Mouse (Mus musculus) left cerebral cortex, adult 8-10 months (tissue): ENCODE results near the gene Kif1c. TPM values are rescaled to one million over a fixed set of nuclear protein-coding genes. Genes with fewer than 3 reads are reported as not detected.
A peak's percentile ranks its signal among the peaks of the same experiment; 100 is the strongest.

Experiments used
- DNase-seq, 2 experiments: peaks; one replicate each; pipeline ENCODE4 v3.0.0; 2022; ENCODE audit warnings: low spot score in 2 of 2
- total RNA-seq, 4 experiments: library from RNA; stranded (reverse); gene quantifications; 2 replicates each; pipeline ENCODE4 v1.2.4; 2022

Kif1c gene
- total RNA-seq, 4 experiments from 2014 or later: 59.3 to 70.2 (median 65.8) TPM

DNA sequence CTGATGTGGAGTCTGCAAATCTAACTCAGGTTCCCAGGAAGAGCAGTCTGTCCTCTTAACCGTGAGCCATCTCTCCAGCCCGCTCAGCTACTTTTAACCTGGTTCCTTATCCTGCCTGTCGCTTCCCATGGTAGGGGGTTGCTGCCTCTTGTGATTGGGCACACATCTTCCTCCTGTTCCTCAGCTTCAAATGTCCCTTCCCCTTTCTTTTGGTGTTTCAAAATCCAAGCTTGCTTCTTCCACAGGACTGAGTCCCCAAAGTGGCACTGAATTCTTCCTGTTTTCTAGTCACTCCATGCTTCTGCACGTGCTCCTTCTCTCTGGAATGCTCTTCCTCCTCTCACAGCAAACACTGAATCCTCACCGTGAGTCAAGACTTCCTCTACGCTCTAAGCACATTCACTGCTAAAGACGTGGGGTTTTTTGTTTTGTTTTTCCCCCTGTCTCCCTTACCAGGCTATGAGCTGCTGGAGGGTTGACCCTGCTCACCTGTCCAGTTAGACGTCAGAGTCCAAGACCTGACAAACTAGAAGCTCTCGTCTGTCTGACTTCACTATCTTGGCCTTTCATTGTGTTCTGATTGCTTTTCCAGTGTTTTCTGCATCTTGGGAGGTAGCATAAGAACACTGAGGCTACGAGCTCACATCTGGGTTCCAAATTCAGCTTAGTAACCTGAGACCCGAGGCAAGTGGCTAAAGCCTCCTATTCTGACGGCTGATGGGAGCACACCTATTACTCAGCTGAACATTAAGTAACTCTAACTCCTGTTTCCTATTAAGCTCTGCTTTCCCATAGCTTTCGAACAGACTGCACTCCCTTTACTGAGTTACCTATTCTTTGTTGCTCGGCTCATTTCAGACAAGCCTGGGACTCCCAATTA is 32.8 kb upstream of the Kif1c start:
- DNase-seq: no peak

DNA sequence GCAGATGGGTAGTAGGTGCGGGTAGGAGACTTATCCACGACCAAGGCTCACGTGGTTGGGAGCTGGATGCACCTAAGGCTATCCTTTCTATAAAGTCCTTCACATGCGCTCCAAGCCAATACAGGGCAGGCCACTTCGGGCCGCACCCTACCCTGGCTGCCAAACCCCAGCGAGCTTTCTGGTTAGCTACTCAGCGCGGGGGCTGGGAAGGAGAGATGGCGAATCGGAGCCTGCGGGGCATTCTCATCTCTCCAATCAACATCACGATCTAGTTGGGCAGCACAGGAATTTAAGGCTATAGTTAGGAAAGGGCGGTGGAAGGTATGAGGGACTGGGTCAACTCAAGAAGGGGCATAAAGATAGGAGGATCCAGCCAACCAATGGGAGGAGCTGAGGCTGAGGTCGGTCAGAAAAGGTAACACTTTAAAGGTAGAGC is 32.0 kb upstream of the Kif1c start:
- DNase-seq: peak in 1 of 2 experiments; percentile 57

DNA sequence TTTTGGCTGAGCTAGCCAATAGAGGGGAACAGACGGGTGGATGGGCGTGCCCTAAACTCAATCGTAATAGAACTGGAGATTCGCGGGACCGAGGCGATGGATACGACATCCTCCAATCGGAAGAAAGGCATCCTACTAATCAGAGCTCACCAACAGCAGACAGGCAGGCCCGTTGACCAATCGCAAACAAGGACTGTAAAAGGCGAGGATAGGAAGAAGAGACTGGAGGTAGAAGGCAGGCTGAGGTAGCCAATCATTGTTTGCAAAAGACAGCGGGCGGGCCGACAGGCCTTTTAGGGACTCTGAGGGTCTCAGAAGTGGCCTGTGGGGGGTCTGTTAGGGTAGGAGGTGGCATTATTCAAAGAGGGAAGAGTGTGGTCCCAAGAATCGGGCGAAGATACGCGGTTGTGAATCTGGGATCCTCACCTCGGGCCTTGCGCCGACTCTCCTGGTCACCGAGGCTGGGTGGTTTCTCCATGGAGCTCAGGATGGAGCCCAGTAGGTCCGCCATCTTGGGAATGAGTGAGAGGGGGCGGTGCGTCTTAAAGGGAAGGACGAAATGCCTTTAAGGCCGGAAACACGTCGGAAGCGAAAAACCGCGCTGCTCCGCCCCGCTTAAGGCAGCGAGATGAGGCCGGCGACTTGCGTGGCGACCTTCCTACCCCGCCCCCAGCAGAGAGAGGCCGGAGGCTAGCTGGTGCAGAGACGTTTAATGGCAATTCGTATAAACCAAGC is 31.4 kb upstream of the Kif1c start, which contains the start of gene Spag7:
TSS of gene Spag7 (minus strand) at position 646 of the 735 bp plus-strand sequence.
- peak; percentile 97 to 100 for DNase-seq

DNA sequence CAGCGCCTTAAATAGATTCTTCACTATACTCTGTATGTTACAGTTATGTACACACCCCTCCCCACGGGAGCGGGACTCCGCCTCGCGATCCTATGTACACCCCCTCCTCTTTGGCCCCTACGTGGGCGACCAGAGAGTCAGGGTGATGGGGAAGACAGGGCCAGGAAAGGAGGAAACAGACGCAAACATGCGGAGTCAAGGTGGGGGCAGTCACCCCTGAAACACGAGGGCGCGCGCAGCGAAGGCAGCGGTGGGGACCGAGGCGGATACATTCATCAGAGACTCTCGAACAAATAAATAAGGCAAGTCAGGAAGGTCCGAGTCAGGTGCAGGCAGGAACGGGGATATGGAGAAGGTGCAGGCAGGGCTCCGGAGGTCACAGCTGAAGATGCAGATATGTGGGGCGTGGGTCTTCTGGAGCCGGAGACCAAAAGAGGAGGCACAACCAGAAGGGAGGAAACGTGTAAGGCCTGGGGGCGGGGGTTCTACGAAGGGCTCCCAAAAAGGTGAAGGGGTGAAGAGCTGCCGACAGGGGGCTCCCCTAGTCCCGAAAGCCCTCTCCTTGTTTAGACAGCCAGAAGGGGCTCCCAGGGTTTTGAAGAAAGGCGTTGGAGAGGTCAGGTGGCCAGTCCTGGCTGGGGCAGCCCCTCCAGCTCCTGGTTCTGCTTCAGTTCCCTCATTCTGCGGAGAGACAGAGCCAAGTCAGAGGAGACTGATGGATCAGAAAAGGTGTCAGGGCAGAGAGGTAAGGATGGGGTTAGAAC is 30.6 kb upstream of the Kif1c start:
- peak; percentile 55 to 70 for DNase-seq

DNA sequence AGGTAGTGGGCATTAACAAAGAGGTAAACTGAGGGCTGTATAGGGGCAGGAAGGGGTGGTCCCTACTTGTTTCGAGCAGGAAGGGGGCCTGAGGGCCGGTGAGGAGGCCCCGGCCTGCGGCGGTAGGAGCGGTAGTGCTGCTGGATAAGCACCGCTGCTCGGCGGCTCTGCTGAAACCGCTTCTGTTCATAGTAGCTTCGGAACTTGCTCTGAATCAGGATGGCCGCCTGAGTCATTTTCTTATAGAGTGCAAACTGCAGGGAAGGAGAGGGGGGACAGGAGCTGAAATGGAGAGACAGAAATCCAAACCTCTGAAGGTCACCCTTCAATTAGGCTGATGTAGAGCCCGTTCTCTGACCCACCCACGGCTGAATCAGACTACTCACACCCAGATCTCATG is 29.9 kb upstream of the Kif1c start:
- DNase-seq: peak in 1 of 2 experiments; percentile 28

DNA sequence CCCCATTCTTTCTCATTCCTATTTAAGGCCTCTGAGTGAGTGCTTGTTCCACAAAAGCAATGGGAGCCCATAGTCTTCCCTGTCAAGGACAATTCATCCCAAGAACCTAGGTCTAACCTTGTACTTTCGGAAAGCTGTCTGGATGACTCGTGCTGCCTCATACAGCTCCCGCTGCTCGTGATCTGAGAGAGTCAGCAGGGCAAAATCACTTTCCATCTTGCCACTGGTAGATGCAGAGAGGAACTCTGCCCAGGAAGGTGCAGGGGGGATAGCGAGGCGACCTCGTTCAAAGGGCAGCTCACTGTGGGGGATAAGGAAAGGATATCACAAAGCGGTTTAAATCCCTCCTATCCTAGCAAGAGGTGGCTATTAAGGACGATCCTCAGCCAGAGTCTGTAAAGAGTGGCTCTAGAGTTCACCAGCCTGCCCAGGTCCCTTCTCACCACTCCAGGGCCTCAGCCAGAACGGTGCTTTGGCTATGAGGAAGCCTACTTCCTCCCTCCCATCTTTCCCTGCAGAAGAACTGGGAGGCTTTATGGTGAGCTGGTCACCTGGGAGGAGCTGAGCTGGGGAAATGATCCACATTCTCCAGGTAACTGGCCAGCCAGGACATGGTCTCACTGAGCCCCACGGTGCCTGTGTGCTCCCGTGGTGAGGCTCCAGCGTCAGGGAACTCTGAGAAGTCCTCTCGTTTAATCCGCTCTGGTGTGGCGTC is 28.9 kb upstream of the Kif1c start:
- no peak for DNase-seq

DNA sequence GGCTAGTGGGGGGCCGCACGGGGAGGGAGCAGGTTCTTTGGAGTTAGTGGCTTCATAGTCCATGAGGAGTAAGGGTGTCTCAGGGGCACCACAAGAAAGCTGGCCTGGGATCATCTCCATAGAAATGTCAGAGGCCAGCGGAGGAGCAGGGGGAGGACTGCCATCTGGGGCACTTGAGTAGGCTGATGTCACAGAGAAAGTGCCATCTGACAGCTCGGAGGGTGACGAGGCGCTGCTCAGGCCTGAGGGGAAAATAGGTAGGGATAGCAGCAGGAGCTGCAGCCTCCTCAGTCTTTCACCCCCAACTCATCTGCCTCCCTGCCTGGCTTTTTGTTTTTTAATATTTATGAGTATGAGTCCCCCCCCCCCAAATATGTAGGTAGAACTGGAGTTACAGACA is 26.3 kb upstream of the Kif1c start:
- DNase-seq: no peak

DNA sequence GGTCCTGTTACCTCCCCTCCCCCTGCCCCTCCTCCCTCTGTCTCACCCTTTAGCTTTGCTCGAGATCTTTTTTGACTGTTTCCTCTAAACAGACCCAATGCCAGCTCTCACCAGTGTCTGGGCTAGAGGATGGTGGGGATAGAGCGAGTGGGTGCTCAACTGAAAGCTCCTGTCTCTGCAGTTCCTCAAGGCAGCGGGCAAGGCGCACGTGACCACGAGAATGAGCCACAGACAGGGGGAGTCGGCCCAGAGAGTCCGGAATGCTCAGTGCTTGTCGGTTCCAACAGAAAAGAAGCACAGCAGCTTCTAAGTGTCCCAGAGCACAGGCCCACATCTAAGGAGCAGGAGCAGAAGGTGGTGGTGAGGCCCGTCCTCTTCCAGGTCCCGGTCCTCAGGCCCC is 25.8 kb upstream of the Kif1c start:
- no peak for DNase-seq

DNA sequence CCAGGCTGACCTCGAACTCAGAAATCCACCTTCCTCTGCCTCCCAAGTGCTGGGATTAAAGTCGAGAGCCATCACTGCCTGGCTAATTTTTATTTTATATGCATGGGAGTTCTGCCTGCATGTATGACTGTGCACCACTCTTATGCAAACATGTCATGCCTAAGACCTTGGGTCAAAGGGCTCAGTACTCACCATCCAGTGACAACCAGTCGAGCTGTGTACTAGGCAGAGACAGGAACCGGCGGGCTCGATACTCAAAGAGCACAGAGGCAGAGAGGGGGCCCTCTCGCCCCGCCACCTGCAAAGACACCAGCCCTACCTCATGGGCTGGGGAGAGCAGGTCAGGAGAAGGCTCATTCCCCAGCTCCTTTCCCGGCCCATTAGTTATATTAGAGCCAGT is 22.3 kb upstream of the Kif1c start:
- DNase-seq: no peak

DNA sequence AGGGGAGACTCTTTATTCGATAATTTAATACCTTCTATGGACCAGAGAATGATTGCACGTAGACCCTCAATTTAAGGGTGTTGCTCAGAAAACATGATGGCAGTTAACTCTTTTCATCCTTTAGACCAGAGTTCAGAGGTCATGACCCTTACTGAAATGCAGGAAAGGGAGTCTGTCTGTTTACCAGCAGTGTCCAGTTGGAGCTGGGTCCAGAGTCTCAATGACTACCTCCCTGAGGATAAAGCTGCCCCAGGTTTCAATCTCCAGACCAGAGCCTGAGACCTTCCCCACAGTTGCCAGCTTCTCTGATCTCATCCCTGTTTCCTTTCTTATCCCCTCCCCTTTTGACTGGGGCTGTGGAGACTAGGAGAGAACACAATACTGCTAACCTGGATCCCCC is 21.8 kb upstream of the Kif1c start:
- no peak for DNase-seq

DNA sequence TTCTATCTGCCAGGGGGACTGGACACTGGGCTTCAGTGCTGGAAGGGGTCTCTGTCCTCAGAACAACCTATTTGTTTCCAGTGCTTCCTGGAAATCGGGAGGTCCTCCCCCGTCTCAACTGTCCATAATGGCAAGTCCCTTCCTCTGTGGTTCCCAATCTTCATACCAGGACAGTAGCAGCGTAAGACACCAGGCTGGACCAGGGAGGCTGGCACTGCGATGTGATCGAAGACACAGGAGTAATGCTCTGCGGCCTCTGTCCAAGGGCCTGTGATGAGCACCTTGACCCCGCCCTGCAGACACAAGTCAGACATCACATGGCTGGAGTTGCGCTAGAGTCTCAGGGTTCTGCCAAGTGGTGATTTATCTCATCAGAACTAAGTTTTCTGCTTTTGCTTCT is 21.0 kb upstream of the Kif1c start:
- no peak for DNase-seq

DNA sequence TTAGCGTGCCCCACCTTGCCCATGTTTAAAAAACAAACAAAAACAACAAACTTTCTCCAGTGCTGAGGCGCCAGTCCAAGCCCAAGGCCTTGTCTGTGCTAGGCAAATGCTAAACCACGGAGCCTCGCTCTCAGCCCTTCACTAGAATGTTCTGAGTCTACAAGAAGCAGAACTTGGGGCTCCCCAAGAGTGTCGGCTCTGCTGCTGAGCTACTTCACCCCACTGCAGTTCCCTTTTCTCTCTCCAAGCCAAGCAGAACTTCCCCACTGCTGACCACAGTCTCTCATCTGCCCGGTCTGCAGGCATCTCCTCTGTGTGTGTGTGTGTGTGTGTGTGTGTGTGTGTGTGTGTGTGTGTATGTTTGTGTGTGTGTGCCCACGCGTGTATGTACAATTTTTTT is 20.5 kb upstream of the Kif1c start:
- DNase-seq: no peak

DNA sequence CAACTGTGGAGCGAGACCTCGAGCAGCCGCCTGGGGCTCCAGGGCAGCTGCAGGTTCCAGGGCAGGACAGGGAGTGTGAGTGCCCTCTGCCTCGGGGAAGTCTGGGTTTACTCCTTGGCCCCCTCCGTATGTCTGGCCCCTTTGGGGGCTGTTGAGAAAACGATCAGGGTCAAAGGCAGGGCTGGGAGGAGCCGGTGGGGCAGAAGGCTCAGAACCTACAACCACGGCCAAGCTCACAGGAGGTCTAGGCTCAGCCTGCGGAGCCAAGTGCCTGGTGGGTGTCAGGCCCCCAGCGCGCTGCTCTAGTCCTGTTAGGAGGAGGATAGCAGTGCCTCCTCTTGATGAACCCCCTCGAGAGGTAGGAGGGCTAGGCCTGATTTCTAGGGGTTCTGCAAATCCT is 19.2 kb upstream of the Kif1c start:
- DNase-seq: no peak

DNA sequence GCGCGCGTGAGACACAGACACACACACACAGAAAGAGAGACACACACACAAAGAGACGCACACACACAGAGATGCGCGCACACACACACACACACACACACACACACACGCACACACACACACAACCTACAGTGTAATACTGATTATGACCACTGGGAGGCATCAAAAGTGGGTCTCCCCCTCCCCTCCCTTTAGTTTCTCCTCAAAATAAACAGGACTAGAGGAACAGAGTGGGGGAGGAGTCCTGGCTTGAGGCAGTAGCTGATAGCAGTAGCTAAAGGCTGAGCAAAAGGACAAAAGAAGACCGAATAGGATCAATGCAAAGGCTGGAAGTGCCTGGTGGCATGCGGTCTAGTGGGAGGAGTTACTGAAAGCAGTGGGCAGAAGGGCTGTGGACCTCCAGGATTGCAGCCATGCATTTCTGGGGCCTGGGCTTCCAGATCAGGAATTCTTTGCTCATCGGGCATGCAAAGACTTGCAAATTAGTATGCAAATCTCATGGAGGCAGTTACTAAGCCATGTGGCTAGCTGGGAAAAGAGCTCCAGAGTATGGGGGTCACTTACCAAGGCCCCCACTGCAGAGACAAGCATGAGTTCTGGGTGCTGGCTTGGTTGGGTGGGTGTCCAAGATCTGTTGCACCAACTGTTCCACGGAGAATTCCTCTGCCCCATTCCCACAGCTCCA is 18.3 kb upstream of the Kif1c start:
- no peak for DNase-seq

DNA sequence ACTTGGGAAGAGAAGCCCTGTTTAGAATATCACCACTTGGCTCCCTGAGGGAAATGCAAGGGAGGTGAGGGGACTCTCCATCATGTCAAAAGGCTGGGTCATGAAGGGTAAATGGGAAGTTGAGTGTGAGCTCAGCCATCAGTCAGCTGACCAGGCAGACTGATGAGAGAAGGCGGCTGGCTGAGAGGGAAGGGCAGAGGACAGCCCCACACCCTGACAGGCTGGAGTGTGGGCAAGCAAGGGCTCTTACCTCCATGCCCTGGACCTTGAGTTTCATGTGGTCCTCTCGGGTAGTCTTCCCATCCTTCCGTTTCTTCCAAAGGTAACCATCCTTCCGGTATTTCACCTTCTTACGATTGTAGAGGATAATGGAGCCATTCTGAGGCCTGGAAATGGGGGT is 16.7 kb upstream of the Kif1c start:
- DNase-seq: no peak

DNA sequence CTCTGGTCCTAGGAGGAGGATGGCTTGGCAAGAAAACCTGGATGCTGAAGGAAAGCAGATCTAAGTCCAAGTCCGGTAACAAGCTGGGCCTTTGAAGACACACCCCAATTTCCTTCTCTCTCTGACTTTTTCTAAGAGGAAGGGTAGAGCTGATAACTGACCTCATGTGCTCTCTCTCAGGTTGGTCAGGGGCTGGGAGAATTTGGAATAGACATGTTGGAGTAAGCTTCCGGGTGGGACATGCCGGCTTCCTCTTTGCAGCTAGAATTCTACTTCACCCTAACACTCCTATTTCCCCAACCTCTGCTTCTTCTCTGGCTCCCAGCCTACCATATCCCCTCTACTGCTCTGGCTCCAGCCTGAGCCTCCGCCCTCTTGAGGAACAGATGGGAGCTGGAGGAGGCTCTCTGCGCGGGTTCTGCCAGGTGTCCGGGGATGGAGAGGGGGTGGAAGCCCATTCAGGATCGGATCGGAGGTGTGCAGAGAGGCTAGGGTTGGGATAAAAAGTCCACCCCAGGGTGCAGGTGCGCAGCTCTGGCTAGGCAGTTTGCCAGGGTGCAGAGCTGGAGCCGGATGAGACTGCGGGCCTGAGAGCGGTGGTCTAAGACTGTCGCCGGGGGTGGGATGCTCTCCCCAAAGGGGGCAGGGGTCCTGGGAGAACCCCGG is 13.3 kb upstream of the Kif1c start:
- DNase-seq: peak; percentile 57 to 73

DNA sequence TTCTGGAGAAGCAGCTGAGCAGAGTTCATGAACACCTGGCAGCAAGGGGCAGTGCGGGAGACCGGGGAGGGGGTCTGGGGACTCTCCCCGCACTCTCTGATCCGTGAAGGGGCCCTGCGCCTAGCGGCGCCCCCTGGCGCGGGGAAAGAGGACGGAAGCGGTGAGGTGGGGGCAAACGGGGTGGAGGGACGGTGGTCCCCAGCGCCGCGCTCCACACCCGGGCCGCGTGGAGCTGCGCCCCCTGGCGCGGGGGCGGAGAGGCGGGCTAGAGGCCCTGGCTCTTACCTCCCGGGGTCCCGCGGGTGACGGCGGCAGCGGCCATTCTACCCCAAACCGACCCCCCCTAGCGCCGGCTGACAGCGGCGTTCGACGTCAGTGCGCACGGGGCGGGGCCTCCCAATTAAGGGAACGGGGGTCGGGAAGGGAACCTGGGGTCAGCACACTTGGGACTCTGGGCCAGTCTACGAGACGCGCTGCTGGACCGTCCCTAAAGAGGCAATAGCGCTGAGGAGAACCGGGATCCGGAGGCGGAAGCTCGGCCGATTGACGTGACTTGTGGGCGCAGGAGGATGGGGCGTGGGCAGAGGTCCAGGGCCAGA is 12.6 kb upstream of the Kif1c start, which contains the start of gene Camta2:
TSS of gene Camta2 (minus strand) at position 505 of the 599 bp plus-strand sequence.
- DNase-seq: peak; percentile 68 to 79

DNA sequence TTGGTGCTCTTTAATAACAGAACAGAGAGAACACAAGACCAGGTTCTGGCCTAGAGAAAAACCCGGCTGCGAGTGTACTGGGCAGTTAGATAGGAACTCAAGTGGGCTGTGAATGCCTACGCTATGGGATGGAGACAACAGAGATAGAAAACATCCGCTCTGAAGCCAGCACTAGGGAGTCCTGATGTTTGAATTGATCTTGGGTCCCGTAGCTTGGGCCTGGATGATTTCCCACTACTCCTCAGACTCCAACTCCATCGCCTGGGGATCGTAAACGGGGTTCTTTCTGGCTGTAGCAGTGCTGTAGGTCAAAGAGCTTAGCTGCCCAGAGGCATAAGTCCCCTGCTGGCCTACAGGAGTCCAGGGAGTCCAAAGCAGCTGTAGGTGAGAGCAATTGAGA is 12.0 kb upstream of the Kif1c start:
- DNase-seq: no peak

DNA sequence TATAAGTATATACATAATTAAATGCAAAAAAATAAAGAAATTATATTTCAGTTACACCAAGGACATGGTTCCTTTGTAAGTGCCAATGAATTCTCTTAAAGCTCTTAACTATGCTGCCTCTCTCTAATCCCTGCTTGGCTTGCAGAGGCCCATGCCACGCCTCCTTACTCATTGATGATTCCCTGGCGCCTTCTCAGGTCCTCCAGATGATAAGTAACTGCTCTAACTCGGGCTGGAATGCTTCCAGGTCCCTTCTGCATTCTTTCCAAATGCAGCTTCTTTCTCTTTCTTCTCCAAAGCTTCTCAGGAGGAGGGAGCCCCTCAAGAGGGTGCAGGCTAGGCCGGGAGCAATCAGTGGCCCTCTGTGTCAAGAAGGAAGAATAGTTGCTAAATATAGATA is 10.8 kb upstream of the Kif1c start:
- DNase-seq: no peak

DNA sequence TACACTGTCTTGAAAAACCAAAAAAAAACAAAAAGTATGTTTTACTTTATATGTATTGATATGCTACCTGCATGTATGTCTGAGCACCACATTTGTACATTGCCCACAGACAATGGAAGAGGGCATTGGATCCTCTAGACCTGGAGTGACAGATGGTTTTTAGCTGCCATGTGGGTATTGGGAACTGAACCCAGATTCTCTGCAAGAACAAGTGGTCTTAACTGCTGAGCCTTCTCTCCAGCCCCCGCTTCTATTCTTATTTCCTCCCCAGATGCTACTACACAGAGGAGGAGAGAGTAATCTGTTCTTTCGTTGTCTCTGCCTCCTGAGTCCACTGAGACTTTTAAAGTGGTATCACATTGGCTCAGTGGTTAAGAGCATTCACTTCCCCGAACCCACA is 6.8 kb upstream of the Kif1c start:
- no peak for DNase-seq
